Mouse (Mus musculus): ENCODE measurements around the gene Fank1.

Gene Fank1

GRCm38 (mm10) chr7:133768027-133768426, 8.6 kb upstream of the Fank1 start:
- no peak for DNase-seq (ENCODE audit: low read depth, low spot score)

GRCm38 (mm10) chr7:133768517-133768916, 8.1 kb upstream of the Fank1 start:
- DNase-seq (ENCODE audit: low read depth, low spot score) = no peak

- DNase-seq (ENCODE audit: low read depth, low spot score) = no peak
Measured at GRCm38 (mm10) chr7:133775179-133775578, 1.5 kb upstream of the Fank1 start.

- DNase-seq (ENCODE audit: low read depth, low spot score) = no peak
Measured at GRCm38 (mm10) chr7:133775796-133776625, 650 bp upstream of the Fank1 start.

- DNase-seq (ENCODE audit: low read depth, low spot score) = no peak
Measured at GRCm38 (mm10) chr7:133781583-133781982, 4.9 kb downstream of the Fank1 start.

GRCm38 (mm10) chr7:133781991-133782390, 5.3 kb downstream of the Fank1 start:
- no peak for DNase-seq (ENCODE audit: low read depth, low spot score)

GRCm38 (mm10) chr7:133782717-133783435, 6.2 kb downstream of the Fank1 start, which contains the start of gene Dhx32:
TSS of gene Dhx32 (minus strand) at chr7:133782726.
- peak; percentile 95 for DNase-seq (ENCODE audit: low read depth, low spot score)

GRCm38 (mm10) chr7:133787571-133787970, 10.9 kb downstream of the Fank1 start:
- no peak for DNase-seq (ENCODE audit: low read depth, low spot score)

GRCm38 (mm10) chr7:133788147-133788546, 11.5 kb downstream of the Fank1 start:
- DNase-seq (ENCODE audit: low read depth, low spot score) = no peak

- DNase-seq (ENCODE audit: low read depth, low spot score) = no peak
Measured at GRCm38 (mm10) chr7:133790171-133790570, 13.5 kb downstream of the Fank1 start.

- no peak for DNase-seq (ENCODE audit: low read depth, low spot score)
Measured at GRCm38 (mm10) chr7:133790608-133791229, 14.1 kb downstream of the Fank1 start.

GRCm38 (mm10) chr7:133792771-133793170, 16.1 kb downstream of the Fank1 start:
- no peak for DNase-seq (ENCODE audit: low read depth, low spot score)

GRCm38 (mm10) chr7:133793248-133794131, 16.8 kb downstream of the Fank1 start:
- DNase-seq (ENCODE audit: low read depth, low spot score) = no peak

- DNase-seq (ENCODE audit: low read depth, low spot score) = no peak
Measured at GRCm38 (mm10) chr7:133794720-133795119, 18.1 kb downstream of the Fank1 start.

- DNase-seq (ENCODE audit: low read depth, low spot score) = no peak
Measured at GRCm38 (mm10) chr7:133799928-133800327, 23.3 kb downstream of the Fank1 start.

GRCm38 (mm10) chr7:133801823-133802222, 25.2 kb downstream of the Fank1 start:
- DNase-seq (ENCODE audit: low read depth, low spot score) = peak; percentile 32

GRCm38 (mm10) chr7:133805614-133806175, 29.0 kb downstream of the Fank1 start:
- DNase-seq (ENCODE audit: low read depth, low spot score) = peak; percentile 78

- no peak for DNase-seq (ENCODE audit: low read depth, low spot score)
Measured at GRCm38 (mm10) chr7:133812927-133813326, 36.3 kb downstream of the Fank1 start.

GRCm38 (mm10) chr7:133813331-133813730, 36.7 kb downstream of the Fank1 start:
- DNase-seq (ENCODE audit: low read depth, low spot score) = no peak

- DNase-seq (ENCODE audit: low read depth, low spot score) = peak; percentile 39
Measured at GRCm38 (mm10) chr7:133823751-133824150, 47.1 kb downstream of the Fank1 start.

GRCm38 (mm10) chr7:133824579-133824978, 47.9 kb downstream of the Fank1 start:
- peak; percentile 64 for DNase-seq (ENCODE audit: low read depth, low spot score)

Measured in ZHBTc4 (cell line).